Comparison of ENCODE assay signal across 21 mouse cellular contexts in genomic region chrX:99876781-99877180, GRCm38 (mm10). TPM values are rescaled to one million over a fixed set of nuclear protein-coding genes. Genes with fewer than 3 reads are reported as not detected.
DNase-seq lines count a peak whose midpoint lies in the region; ATAC-seq and TF ChIP-seq lines count a peak whose summit lies in the region.
"Had no signal": no experiment of that assay in that cellular context is flagged by ENCODE, and none has a peak within 500 bp of the region (broad histone marks: within the 10 kb centered on the region; RNA-seq: fewer than 3 reads in every experiment).

No protein-coding gene starts in this region.

- 62% methylated on average over 4 of the region's 4 CpGs for WGBS in heart, embryonic 12.5 days
- WGBS in hindbrain, postnatal 0 days: 59% methylated on average over 4 of the region's 4 CpGs
- WGBS in hindbrain, embryonic 12.5 days: 90% methylated on average over 4 of the region's 4 CpGs

- H3K4me2 ChIP-seq in heart, embryonic 12.5 days: no peak overlapping the region
- no peak overlapping the region for H3K4me2 ChIP-seq in hindbrain, postnatal 0 days (ENCODE audit: low read depth, low read length)
- no peak overlapping the region for H3K4me2 ChIP-seq in hindbrain, embryonic 12.5 days (replicated peaks)
- H3K4me2 ChIP-seq: embryonic facial prominence, embryonic 13.5 days; forebrain, embryonic 13.5 days; heart, embryonic 11.5 days had no signal

- H3K27ac ChIP-seq in heart, embryonic 12.5 days (ENCODE audit: poor library complexity, severe bottlenecking): no peak overlapping the region
- H3K27ac ChIP-seq in hindbrain, postnatal 0 days: no peak overlapping the region
- H3K27ac ChIP-seq in hindbrain, embryonic 12.5 days: no peak overlapping the region
- H3K27ac ChIP-seq: embryonic facial prominence, embryonic 13.5 days; forebrain, embryonic 13.5 days; kidney, postnatal 0 days had no signal

- H3K9ac ChIP-seq in heart, embryonic 12.5 days: no peak overlapping the region
- H3K9ac ChIP-seq in hindbrain, postnatal 0 days (replicated peaks; ENCODE audit: low read length): no peak overlapping the region
- no peak overlapping the region for H3K9ac ChIP-seq in hindbrain, embryonic 12.5 days
- H3K9ac ChIP-seq: embryonic facial prominence, embryonic 13.5 days; forebrain, embryonic 13.5 days; forebrain, postnatal 0 days had no signal

- no peaks in the 10 kb centered on the region for H3K36me3 ChIP-seq in heart, embryonic 12.5 days
- H3K36me3 ChIP-seq in hindbrain, postnatal 0 days (ENCODE audit: insufficient read depth, low read length): no peaks in the 10 kb centered on the region
- H3K36me3 ChIP-seq in hindbrain, embryonic 12.5 days: no peaks in the 10 kb centered on the region
- H3K36me3 ChIP-seq: embryonic facial prominence, embryonic 13.5 days had no signal

- peaks cover 12% of the 10 kb centered on the region for H3K4me1 ChIP-seq in heart, embryonic 12.5 days (replicated peaks)
- no peaks in the 10 kb centered on the region for H3K4me1 ChIP-seq in hindbrain, postnatal 0 days (ENCODE audit: insufficient read depth, low read length)
- no peaks in the 10 kb centered on the region for H3K4me1 ChIP-seq in hindbrain, embryonic 12.5 days
- H3K4me1 ChIP-seq: forebrain, embryonic 13.5 days had no signal

- no peak overlapping the region for H3K4me3 ChIP-seq in heart, embryonic 12.5 days
- H3K4me3 ChIP-seq in hindbrain, postnatal 0 days (ENCODE audit: low read length): no peak overlapping the region
- H3K4me3 ChIP-seq in hindbrain, embryonic 12.5 days: no peak overlapping the region
- H3K4me3 ChIP-seq: embryonic facial prominence, embryonic 13.5 days; forebrain, embryonic 13.5 days had no signal

- peak; percentile 12 for DNase-seq in cerebellum, adult 9-10 months
- DNase-seq in cerebellum, adult 11-12 months: no peak
- DNase-seq in heart, adult 18-20 months: peak; percentile 26 to 33
- DNase-seq in hindbrain, postnatal 0 days (ENCODE audit: low spot score): peak; percentile 33
- DNase-seq in cerebellum, postnatal 25 days: peak; percentile 18 to 70
- DNase-seq: adrenal gland, postnatal 14 days; forebrain, postnatal 0 days; gastrocnemius, postnatal 14 days; kidney, adult 11 months; kidney, adult 9 months had no signal

- no peaks in the 10 kb centered on the region for H3K9me3 ChIP-seq in heart, embryonic 12.5 days (replicated peaks)
- H3K9me3 ChIP-seq in hindbrain, postnatal 0 days (ENCODE audit: low read length): no peaks in the 10 kb centered on the region
- H3K9me3 ChIP-seq in hindbrain, embryonic 12.5 days (replicated peaks): no peaks in the 10 kb centered on the region
- H3K9me3 ChIP-seq: embryonic facial prominence, embryonic 13.5 days; forebrain, embryonic 13.5 days had no signal

- H3K27me3 ChIP-seq in heart, embryonic 12.5 days (replicated peaks): no peaks in the 10 kb centered on the region
- no peaks in the 10 kb centered on the region for H3K27me3 ChIP-seq in hindbrain, postnatal 0 days (ENCODE audit: insufficient read depth, low read length)
- H3K27me3 ChIP-seq in hindbrain, embryonic 12.5 days: peaks cover 5% of the 10 kb centered on the region; the same call in 1 of the 2 replicates

- TF ChIP-seq CTCF in hindbrain, postnatal 0 days (IDR thresholded peaks at IDR 0.05; ENCODE audit: low read depth): no peak

- no peak for ATAC-seq in heart, embryonic 12.5 days (ENCODE audit: insufficient number of reproducible peaks, low FRiP score)
- no peak for ATAC-seq in hindbrain, postnatal 0 days
- ATAC-seq in hindbrain, embryonic 12.5 days (ENCODE audit: low FRiP score): no peak
- no peak for ATAC-seq in activated CD4-positive, CD25-positive, alpha-beta regulatory T cell, adult 4 months
- ATAC-seq: forebrain, embryonic 13.5 days; forebrain, postnatal 0 days; hindbrain, embryonic 16.5 days had no signal

RNA-seq across cellular contexts. Expression of gene Tmem28, which starts 56.0 kb away (rescaled TPM):
- total RNA-seq in heart, adult 18-20 months (2021): under 1 TPM in 1 of 2 experiments, not detected in 1; 0.18 TPM
- not detected in 2 replicates for polyA plus RNA-seq in heart, embryonic 12.5 days (2016; fragmentation: Nextera tagmentation; extraction: Ambion mirVana)
- 10.4 and 12.4 TPM in 2 replicates for total RNA-seq in hindbrain, postnatal 0 days (2014; rRNA removed)
- polyA plus RNA-seq in hindbrain, postnatal 0 days (2015; fragmentation: Nextera tagmentation; extraction: Ambion mirVana): 1.1 and 1.2 TPM in 2 replicates
- 0.65 and 1.0 TPM in 2 replicates for polyA plus RNA-seq in hindbrain, embryonic 12.5 days (2016; fragmentation: Nextera tagmentation; extraction: Ambion mirVana)
- not detected for polyA plus RNA-seq in activated CD4-positive, CD25-positive, alpha-beta regulatory T cell, adult 4 months (2017; shearing (Covaris generic))
- total RNA-seq: MEL had no signal
- polyA plus RNA-seq: C2C12; gonadal fat pad, adult 2 months; kidney, postnatal 0 days had no signal
